In genomic region chr8:95434686-95435439, GRCm38 (mm10) we compare ENCODE assay signal across 8 mouse cellular contexts. TPM values are rescaled to one million over a fixed set of nuclear protein-coding genes. Genes with fewer than 3 reads are reported as not detected.
DNase-seq lines count a peak whose midpoint lies in the region; ATAC-seq and TF ChIP-seq lines count a peak whose summit lies in the region.

TSS of gene Cfap20 (minus strand) at chr8:95434869.

- peak; percentile 94 for ATAC-seq in forebrain, postnatal 0 days
- ATAC-seq in lung, embryonic 15.5 days (ENCODE audit: borderline replicate concordance, extremely low read depth, low FRiP score, low TSS enrichment): peak; percentile 97

- H3K9me3 ChIP-seq in MEL (replicated peaks; ENCODE audit: insufficient read depth, low read length): no peaks in the 10 kb centered on the region
- H3K9me3 ChIP-seq in forebrain, postnatal 0 days (ENCODE audit: low read length): no peaks in the 10 kb centered on the region
- no peaks in the 10 kb centered on the region for H3K9me3 ChIP-seq in lung, embryonic 15.5 days

- H3K79me2 ChIP-seq in MEL (ENCODE audit: control insufficient read depth, insufficient read depth, low read length, poor library complexity): peaks cover 39% of the 10 kb centered on the region

- TF ChIP-seq POLR2A in MEL (IDR thresholded peaks at IDR 0.05; ENCODE audit: control insufficient read depth in 1 of 2, insufficient read depth in 1 of 2, low read depth in 1 of 2, low read length in 2 of 2, poor library complexity in 1 of 2): peak; percentile 73 to 76; a peak in 3 of 4 replicates
- TF ChIP-seq POLR2A in cerebellum, adult 2 months (IDR thresholded peaks at IDR 0.05; ENCODE audit: borderline replicate concordance, insufficient read depth, low read length): peak; percentile 74; the same call in 1 of the 2 replicates

- H3K4me3 ChIP-seq in MEL (ENCODE audit: control insufficient read depth in 1 of 2, insufficient read depth in 1 of 2, low read depth in 2 of 2, low read length in 2 of 2): peak within 1 kb of the TSS; percentile 89 to 96
- peak within 1 kb of the TSS; percentile 95 for H3K4me3 ChIP-seq in cerebellum, adult 2 months (replicated peaks; ENCODE audit: insufficient read depth, low read depth, low read length)
- H3K4me3 ChIP-seq in forebrain, postnatal 0 days (ENCODE audit: low read depth, low read length): peak within 1 kb of the TSS; percentile 64
- H3K4me3 ChIP-seq in lung, embryonic 15.5 days: peak within 1 kb of the TSS; percentile 96

- TF ChIP-seq EP300 in MEL (IDR thresholded peaks at IDR 0.05; ENCODE audit: low read depth in 1 of 2, low read length in 2 of 2): peak in 1 of 2 experiments; percentile 31; a peak in 2 of 4 replicates

- peak within 1 kb of the TSS; percentile 92 for H3K9ac ChIP-seq in MEL (ENCODE audit: control insufficient read depth, low read depth, low read length, poor library complexity, severe bottlenecking)
- H3K9ac ChIP-seq in forebrain, postnatal 0 days: peak within 1 kb of the TSS; percentile 87
- H3K9ac ChIP-seq in lung, embryonic 15.5 days: peak within 1 kb of the TSS; percentile 97

- no peak for TF ChIP-seq RAD21 in MEL (IDR thresholded peaks at IDR 0.05; ENCODE audit: low read depth, low read length)

- TF ChIP-seq CTCF in MEL (IDR thresholded peaks at IDR 0.05 in 2 of 3, conservative IDR thresholded peaks at IDR 0.05 in 1 of 3; ENCODE audit: control insufficient read depth in 1 of 3, insufficient read depth in 1 of 3, low read depth in 2 of 3, low read length in 3 of 3, poor library complexity in 1 of 3, severe bottlenecking in 1 of 3): no peak
- TF ChIP-seq CTCF in cerebellum, adult 2 months (IDR thresholded peaks at IDR 0.05; ENCODE audit: borderline replicate concordance, insufficient read depth, low read depth, low read length): no peak
- TF ChIP-seq CTCF in forebrain, postnatal 0 days (IDR thresholded peaks at IDR 0.05; ENCODE audit: low read depth): no peak

- peaks cover 16 to 42% of the 10 kb centered on the region in 2 experiments for H3K4me1 ChIP-seq in MEL (ENCODE audit: control insufficient read depth in 1 of 2, insufficient read depth in 2 of 2, low read length in 2 of 2)
- peaks cover 11% of the 10 kb centered on the region for H3K4me1 ChIP-seq in cerebellum, adult 2 months (ENCODE audit: control insufficient read depth, insufficient read depth, low read length)
- peaks cover 18% of the 10 kb centered on the region for H3K4me1 ChIP-seq in forebrain, postnatal 0 days (ENCODE audit: insufficient read depth)
- peaks cover 33% of the 10 kb centered on the region for H3K4me1 ChIP-seq in lung, embryonic 15.5 days

- H3K27ac ChIP-seq in MEL (ENCODE audit: control insufficient read depth, low read depth, low read length): peak within 1 kb of the TSS; percentile 71
- H3K27ac ChIP-seq in cerebellum, adult 2 months (ENCODE audit: insufficient read depth, low read length): peak within 1 kb of the TSS; percentile 86
- H3K27ac ChIP-seq in forebrain, postnatal 0 days (ENCODE audit: low read depth, low read length): peak within 1 kb of the TSS; percentile 93
- peak within 1 kb of the TSS; percentile 89 for H3K27ac ChIP-seq in lung, embryonic 15.5 days

- H3K4me2 ChIP-seq in forebrain, postnatal 0 days (ENCODE audit: low read depth): peak within 1 kb of the TSS; percentile 72
- peak within 1 kb of the TSS; percentile 72 for H3K4me2 ChIP-seq in lung, embryonic 15.5 days

- peak; percentile 99 for DNase-seq in MEL (ENCODE audit: low read depth, low spot score)
- DNase-seq in cerebellum, adult 2 months: peak; percentile 99 to 100
- peak; percentile 99 for DNase-seq in forebrain, postnatal 0 days
- DNase-seq in heart, postnatal 4 days: peak; percentile 100
- DNase-seq in layer of hippocampus, adult 8-10 months (ENCODE audit: low spot score in 2 of 2): peak; percentile 98 to 99
- peak; percentile 99 for DNase-seq in ovary, adult 18-20 months (ENCODE audit: low spot score)
- peak; percentile 100 for DNase-seq in thymus, postnatal 0 days (ENCODE audit: low spot score)

- under 1% methylated on average over 49 of the region's 51 CpGs for WGBS in cerebellum, adult 2 months
- WGBS in forebrain, postnatal 0 days: 3% methylated on average over 45 of the region's 51 CpGs
- WGBS in lung, embryonic 15.5 days: under 1% methylated on average over 50 of the region's 51 CpGs

- peaks cover 0 to 32% of the 10 kb centered on the region in 2 experiments; a peak in 2 of 4 replicates for H3K36me3 ChIP-seq in MEL (ENCODE audit: control insufficient read depth in 1 of 2, insufficient read depth in 2 of 2, low read length in 2 of 2)
- H3K36me3 ChIP-seq in forebrain, postnatal 0 days (ENCODE audit: insufficient read depth): no peaks in the 10 kb centered on the region
- no peaks in the 10 kb centered on the region for H3K36me3 ChIP-seq in lung, embryonic 15.5 days

- no peaks in the 10 kb centered on the region for H3K27me3 ChIP-seq in MEL (ENCODE audit: control insufficient read depth in 1 of 2, insufficient read depth in 2 of 2, low read length in 2 of 2)
- no peaks in the 10 kb centered on the region for H3K27me3 ChIP-seq in cerebellum, adult 2 months (ENCODE audit: control insufficient read depth, insufficient read depth, low read length)
- H3K27me3 ChIP-seq in forebrain, postnatal 0 days (ENCODE audit: insufficient read depth, low read length): no peaks in the 10 kb centered on the region
- H3K27me3 ChIP-seq in lung, embryonic 15.5 days: no peaks in the 10 kb centered on the region

TF ChIP-seq in MEL, 35 proteins besides CTCF, POLR2A, EP300 and RAD21 (continues in another document):
- TF ChIP-seq USF1 (IDR thresholded peaks at IDR 0.05; ENCODE audit: low read depth, low read length) (peak; percentile 87), KAT2A (conservative IDR thresholded peaks at IDR 0.05; ENCODE audit: low read depth, low read length) (peak; percentile 82), GABPA (IDR thresholded peaks at IDR 0.05; ENCODE audit: low read depth, low read length) (no peak), NRF1 (IDR thresholded peaks at IDR 0.05; ENCODE audit: insufficient read depth, low read depth, low read length, poor library complexity, severe bottlenecking) (0 out of 2 replicates have a peak, but pooled peaks have one; percentile 29), SMC3 (IDR thresholded peaks at IDR 0.05; ENCODE audit: low read depth, low read length) (no peak), MAX (IDR thresholded peaks at IDR 0.05; ENCODE audit: low read length) (peak; percentile 95), USF2 (IDR thresholded peaks at IDR 0.05; ENCODE audit: borderline replicate concordance in 1 of 2, insufficient read depth in 1 of 2, low read depth in 1 of 2, low read length in 2 of 2) (no peak), CHD1 (IDR thresholded peaks at IDR 0.05; ENCODE audit: low read depth, low read length) (no peak), ZNF384 (IDR thresholded peaks at IDR 0.05; ENCODE audit: low read depth, low read length) (no peak; the same call in 1 of the 2 replicates), E2F4 (IDR thresholded peaks at IDR 0.05; ENCODE audit: borderline replicate concordance, low read depth, low read length) (peak; percentile 81; the same call in 1 of the 2 replicates), ETS1 (IDR thresholded peaks at IDR 0.05; ENCODE audit: low read depth, low read length) (peak; percentile 77), MAFK (IDR thresholded peaks at IDR 0.05; ENCODE audit: borderline replicate concordance, low read depth, low read length) (no peak), ELF1 (IDR thresholded peaks at IDR 0.05; ENCODE audit: low read depth, low read length) (peak; percentile 91), MXI1 (IDR thresholded peaks at IDR 0.05; ENCODE audit: low read depth, low read length) (peak; percentile 99), UBTF (IDR thresholded peaks at IDR 0.05; ENCODE audit: borderline replicate concordance, insufficient read depth, low read depth, low read length) (no peak), MAZ (IDR thresholded peaks at IDR 0.05; ENCODE audit: low read depth, low read length) (peak; percentile 98), SIN3A (IDR thresholded peaks at IDR 0.05; ENCODE audit: low read length) (peak; percentile 100), POLR2AphosphoS5 (IDR thresholded peaks at IDR 0.05; ENCODE audit: borderline replicate concordance, low read depth, low read length) (no peak), TCF12 (IDR thresholded peaks at IDR 0.05; ENCODE audit: low read depth, low read length) (peak; percentile 49), ZC3H11A (IDR thresholded peaks at IDR 0.05; ENCODE audit: low read depth, low read length) (no peak), GATA1 (IDR thresholded peaks at IDR 0.05; ENCODE audit: low read depth, low read length) (peak; percentile 43; the same call in 1 of the 2 replicates), HCFC1 (IDR thresholded peaks at IDR 0.05; ENCODE audit: low read depth, low read length) (peak; percentile 89), TBP (IDR thresholded peaks at IDR 0.05; ENCODE audit: low read depth, low read length) (peak; percentile 23; the same call in 1 of the 2 replicates), BHLHE40 (IDR thresholded peaks at IDR 0.05; ENCODE audit: borderline replicate concordance, low read depth, low read length) (peak; percentile 96), JUND (IDR thresholded peaks at IDR 0.05; ENCODE audit: low read depth, low read length) (no peak), MEF2A (IDR thresholded peaks at IDR 0.05; ENCODE audit: extremely low read depth, insufficient replicate concordance, low read depth, low read length, poor library complexity, severe bottlenecking) (no peak), POLR2AphosphoS2 (IDR thresholded peaks at IDR 0.05; ENCODE audit: low read length) (peak; percentile 67; the same call in 1 of the 2 replicates), MYB (IDR thresholded peaks at IDR 0.05; ENCODE audit: low read depth, low read length) (0 out of 2 replicates have a peak, but pooled peaks have one; percentile 9), NELFE (IDR thresholded peaks at IDR 0.05; ENCODE audit: low read depth, low read length) (peak; percentile 82), CHD2 (IDR thresholded peaks at IDR 0.05; ENCODE audit: low read length) (no peak; the same call in 1 of the 2 replicates)

RNA-seq across cellular contexts. Expression of gene Cfap20, which starts in this region (rescaled TPM):
- 56.2 and 62.0 TPM in 2 replicates for total RNA-seq in MEL (2012; rRNA removed)
- polyA plus RNA-seq in MEL (2012; ENCODE audit: insufficient read depth in 1 of 2, insufficient read length in 2 of 2, low read depth in 1 of 2, low replicate concordance in 2 of 2, missing spikeins in 1 of 2): 100 to 1,000 TPM in 1 of 2 experiments, 10 to 100 TPM in 1; 77.7 to 281 TPM
- polyA plus RNA-seq in cerebellum, adult 2 months (2012; rRNA removed): 76.0 and 76.1 TPM in 2 replicates
- total RNA-seq in forebrain, postnatal 0 days (2014; rRNA removed): 88.8 and 94.2 TPM in 2 replicates
- 106 and 125 TPM in 2 replicates for polyA plus RNA-seq in forebrain, postnatal 0 days (2015; fragmentation: Nextera tagmentation; extraction: Ambion mirVana)
- total RNA-seq in heart, postnatal 4 days (2021): 10 to 100 TPM; 66.9 to 72.9 TPM
- total RNA-seq in layer of hippocampus, adult 8-10 months (2022): 10 to 100 TPM; 48.2 to 65.2 (median 54.6) TPM
- polyA plus RNA-seq in lung, embryonic 15.5 days (2015; fragmentation: Nextera tagmentation; extraction: Ambion mirVana): 143 and 150 TPM in 2 replicates
- 94.4 and 104 TPM in 2 replicates for polyA plus RNA-seq in thymus, postnatal 0 days (2015; fragmentation: Nextera tagmentation; extraction: Ambion mirVana)

Comparison
In these comparisons a context has a peak if more than half of its experiments do, and no peak if none do; other contexts are left out.
1. Peak in every context shown above with its lines: DNase-seq, ATAC-seq, H3K4me3 ChIP-seq and H3K27ac ChIP-seq.